7 mouse cellular contexts compared by ENCODE assay signal in genomic region chr7:136152470-136152869, GRCm38 (mm10).
DNase-seq lines count a peak whose midpoint lies in the region; TF ChIP-seq lines count a peak whose summit lies in the region.

No protein-coding gene starts in this region.

- intact Hi-C loops in left cerebral cortex, postnatal 4 days (cut with DNase I) = no loop called here

- peak; percentile 53 for DNase-seq in ovary, postnatal 14 days (ENCODE audit: low spot score)
- DNase-seq in ovary, postnatal 10 days (ENCODE audit: low spot score) = no peak
- DNase-seq in brain, embryonic 14.5 days (ENCODE audit: low read depth) = peak; percentile 81
- peak; percentile 25 for DNase-seq in fibroblast of lung, adult 2 months (ENCODE audit: low read depth)
- DNase-seq in induced T-regulatory cell, adult 2 months (ENCODE audit: low read depth) = peak; percentile 32
- DNase-seq in left cerebral cortex, postnatal 4 days = peak; percentile 63
- DNase-seq in right cerebral cortex, postnatal 25 days = peak; percentile 17

- no peak for TF ChIP-seq POLR2A in brain, embryonic 14.5 days (IDR thresholded peaks at IDR 0.05; ENCODE audit: borderline replicate concordance, extremely low read depth, insufficient read depth, insufficient read length, poor library complexity, severe bottlenecking)

- TF ChIP-seq CTCF in brain, embryonic 14.5 days (IDR thresholded peaks at IDR 0.05; ENCODE audit: borderline replicate concordance, extremely low read depth, insufficient read depth, insufficient read length) = peak; percentile 58; the same call in 1 of the 2 replicates
